Mouse (Mus musculus): ENCODE results near the gene Prss53. TPM values are rescaled to one million over a fixed set of nuclear protein-coding genes. Genes with fewer than 3 reads are reported as not detected.

Prss53 gene
- polyA plus RNA-seq, 2 experiments, result 0.05 to 0.38 TPM

GRCm38 (mm10) chr7:127922451-127923275 is 31.9 kb upstream of the Prss53 start:
- H3K36me3 ChIP-seq (replicated peaks; ENCODE audit: control insufficient read depth, insufficient read depth, low read depth), result no peaks in the 10 kb centered on the region; the same call in none of the 2 replicates
- peaks cover 0 to 7% of the 10 kb centered on the region in 2 experiments; a peak in 1 of 4 replicates for H3K4me1 ChIP-seq (replicated peaks; ENCODE audit: control insufficient read depth in 2 of 2, insufficient read depth in 2 of 2, low read length in 1 of 2)
- WGBS (ENCODE audit: insufficient replicate concordance), result 55% methylated on average over 6 of the region's 6 CpGs
- TF ChIP-seq EP300 (IDR thresholded peaks at IDR 0.05; ENCODE audit: low read depth) (no peak), CTCF (IDR thresholded peaks at IDR 0.05; ENCODE audit: low read depth) (no peak)
- H3K4me3 ChIP-seq (ENCODE audit: insufficient read depth in 1 of 2, low read depth in 2 of 2, low read length in 2 of 2), result no peak overlapping the region
- H3K9me3 ChIP-seq (ENCODE audit: control insufficient read depth, low read length), result no peaks in the 10 kb centered on the region
- H3K9ac ChIP-seq (replicated peaks), result no peak overlapping the region
- no peaks in the 10 kb centered on the region for H3K27me3 ChIP-seq (ENCODE audit: control insufficient read depth, insufficient read depth, low read length)
- DNase-seq (ENCODE audit: low read depth in 3 of 3, low spot score in 3 of 3), result no peak
- ATAC-seq (ENCODE audit: insufficient read depth), result no peak
- peak overlapping the region; percentile 12; the same call in 1 of the 2 replicates for H3K27ac ChIP-seq
- H3K4me2 ChIP-seq (ENCODE audit: low read depth), result no peak overlapping the region

GRCm38 (mm10) chr7:127921516-127921915 is 30.7 kb upstream of the Prss53 start:
- H3K27me3 ChIP-seq (ENCODE audit: control insufficient read depth, insufficient read depth, low read length), result no peaks in the 10 kb centered on the region
- no peak for DNase-seq (ENCODE audit: low read depth in 3 of 3, low spot score in 3 of 3)

GRCm38 (mm10) chr7:127919290-127919689 is 28.5 kb upstream of the Prss53 start:
- no peak overlapping the region for H3K9ac ChIP-seq (replicated peaks)
- no peaks in the 10 kb centered on the region; the same call in 1 of the 2 replicates for H3K36me3 ChIP-seq (replicated peaks; ENCODE audit: control insufficient read depth, insufficient read depth, low read depth)
- ATAC-seq (ENCODE audit: insufficient read depth), result 0 out of 2 replicates have a peak, but pooled peaks have one; percentile 14
- peaks cover 0 to 7% of the 10 kb centered on the region in 2 experiments; a peak in 1 of 4 replicates for H3K4me1 ChIP-seq (replicated peaks; ENCODE audit: control insufficient read depth in 2 of 2, insufficient read depth in 2 of 2, low read length in 1 of 2)
- no peak overlapping the region for H3K4me2 ChIP-seq (ENCODE audit: low read depth)
- H3K27ac ChIP-seq, result no peak overlapping the region
- H3K27me3 ChIP-seq (ENCODE audit: control insufficient read depth, insufficient read depth, low read length), result no peaks in the 10 kb centered on the region
- no peak for DNase-seq (ENCODE audit: low read depth in 3 of 3, low spot score in 3 of 3)
- 58% methylated on average over 7 of the region's 7 CpGs for WGBS (ENCODE audit: insufficient replicate concordance)
- no peak overlapping the region for H3K4me3 ChIP-seq (ENCODE audit: insufficient read depth in 1 of 2, low read depth in 2 of 2, low read length in 2 of 2)
- H3K9me3 ChIP-seq (ENCODE audit: control insufficient read depth, low read length), result no peaks in the 10 kb centered on the region
- TF ChIP-seq EP300 (IDR thresholded peaks at IDR 0.05; ENCODE audit: low read depth) (no peak), CTCF (IDR thresholded peaks at IDR 0.05; ENCODE audit: low read depth) (peak; percentile 47)

More at GRCm38 (mm10) chr7:127921516-127921915, 30.7 kb upstream of the Prss53 start:
- ATAC-seq (ENCODE audit: insufficient read depth), result no peak
- Histone ChIP-seq H3K9me3 (ENCODE audit: control insufficient read depth, low read length) (no peaks in the 10 kb centered on the region), H3K4me2 (ENCODE audit: low read depth) (no peak overlapping the region), H3K4me1 (replicated peaks; ENCODE audit: control insufficient read depth in 2 of 2, insufficient read depth in 2 of 2, low read length in 1 of 2) (peaks cover 0 to 7% of the 10 kb centered on the region in 2 experiments; a peak in 1 of 4 replicates), H3K9ac (replicated peaks) (no peak overlapping the region), H3K27ac (no peak overlapping the region), H3K36me3 (replicated peaks; ENCODE audit: control insufficient read depth, insufficient read depth, low read depth) (no peaks in the 10 kb centered on the region; the same call in none of the 2 replicates), H3K4me3 (ENCODE audit: insufficient read depth in 1 of 2, low read depth in 2 of 2, low read length in 2 of 2) (no peak overlapping the region)
- TF ChIP-seq EP300 (IDR thresholded peaks at IDR 0.05; ENCODE audit: low read depth), result no peak
- peak; percentile 65 for TF ChIP-seq CTCF (IDR thresholded peaks at IDR 0.05; ENCODE audit: low read depth)
- 46% methylated on average over 8 of the region's 8 CpGs for WGBS (ENCODE audit: insufficient replicate concordance)

DNA sequence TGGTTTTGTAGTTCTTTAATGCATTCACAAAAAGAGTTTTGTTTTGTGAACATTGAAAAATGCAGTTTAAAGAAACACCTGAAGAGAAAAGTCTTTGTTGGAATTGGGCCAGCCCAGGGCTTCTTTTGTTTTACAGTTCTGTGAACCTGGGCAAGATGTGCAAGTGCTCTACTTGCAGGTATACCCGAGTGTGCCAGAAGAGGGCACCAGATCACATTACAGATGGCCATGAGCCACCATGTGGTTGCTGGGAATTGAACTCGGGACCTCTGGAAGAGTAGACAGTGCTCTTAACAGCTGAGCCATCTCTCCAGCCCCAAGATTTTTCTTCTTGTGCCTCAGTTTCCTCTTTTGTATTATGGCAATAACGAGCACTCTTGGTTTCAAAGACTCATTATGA is 27.4 kb upstream of the Prss53 start:
- DNase-seq (ENCODE audit: low read depth in 3 of 3, low spot score in 3 of 3), result no peak
- Histone ChIP-seq H3K9ac (replicated peaks) (no peak overlapping the region), H3K4me1 (replicated peaks; ENCODE audit: control insufficient read depth in 2 of 2, insufficient read depth in 2 of 2, low read length in 1 of 2) (peaks cover 1 to 8% of the 10 kb centered on the region in 2 experiments; a peak in 3 of 4 replicates), H3K9me3 (ENCODE audit: control insufficient read depth, low read length) (no peaks in the 10 kb centered on the region), H3K4me3 (ENCODE audit: insufficient read depth in 1 of 2, low read depth in 2 of 2, low read length in 2 of 2) (no peak overlapping the region), H3K27me3 (ENCODE audit: control insufficient read depth, insufficient read depth, low read length) (no peaks in the 10 kb centered on the region), H3K4me2 (ENCODE audit: low read depth) (no peak overlapping the region), H3K27ac (no peak overlapping the region), H3K36me3 (replicated peaks; ENCODE audit: control insufficient read depth, insufficient read depth, low read depth) (no peaks in the 10 kb centered on the region; the same call in 1 of the 2 replicates)
- ATAC-seq (ENCODE audit: insufficient read depth), result no peak
- 46% methylated on average over 3 of the region's 3 CpGs for WGBS (ENCODE audit: insufficient replicate concordance)
- TF ChIP-seq CTCF (IDR thresholded peaks at IDR 0.05; ENCODE audit: low read depth) (peak; percentile 76), EP300 (IDR thresholded peaks at IDR 0.05; ENCODE audit: low read depth) (no peak)

DNA sequence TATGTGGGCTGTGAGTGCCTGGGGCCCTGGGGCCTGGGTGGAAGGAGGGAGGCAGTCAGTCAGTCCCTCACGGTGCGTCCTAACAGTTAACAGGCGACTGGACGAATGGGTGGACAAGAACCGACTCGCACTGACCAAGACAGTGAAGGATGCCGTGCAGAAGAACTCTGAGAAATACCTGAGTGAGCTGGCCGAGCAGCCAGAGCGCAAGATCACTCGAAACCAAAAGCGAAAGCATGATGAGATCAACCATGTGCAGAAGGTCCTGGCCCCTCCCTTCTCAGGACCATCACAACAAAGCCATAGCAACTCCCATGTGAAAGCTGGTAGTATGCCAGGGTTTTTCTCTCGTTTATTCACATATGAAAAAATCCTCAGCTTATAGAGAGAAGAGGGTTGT is 24.5 kb upstream of the Prss53 start:
- Histone ChIP-seq H3K4me2 (ENCODE audit: low read depth) (no peak overlapping the region), H3K9me3 (ENCODE audit: control insufficient read depth, low read length) (no peaks in the 10 kb centered on the region), H3K4me1 (replicated peaks; ENCODE audit: control insufficient read depth in 2 of 2, insufficient read depth in 2 of 2, low read length in 1 of 2) (peaks cover 10 to 11% of the 10 kb centered on the region in 2 experiments), H3K9ac (replicated peaks) (no peak overlapping the region), H3K27ac (no peak overlapping the region), H3K4me3 (ENCODE audit: insufficient read depth in 1 of 2, low read depth in 2 of 2, low read length in 2 of 2) (no peak overlapping the region), H3K36me3 (replicated peaks; ENCODE audit: control insufficient read depth, insufficient read depth, low read depth) (no peaks in the 10 kb centered on the region; the same call in 1 of the 2 replicates), H3K27me3 (ENCODE audit: control insufficient read depth, insufficient read depth, low read length) (no peaks in the 10 kb centered on the region)
- 83% methylated on average over 12 of the region's 12 CpGs for WGBS (ENCODE audit: insufficient replicate concordance)
- ATAC-seq (ENCODE audit: insufficient read depth), result no peak
- TF ChIP-seq CTCF (IDR thresholded peaks at IDR 0.05; ENCODE audit: low read depth) (no peak), EP300 (IDR thresholded peaks at IDR 0.05; ENCODE audit: low read depth) (no peak)
- DNase-seq (ENCODE audit: low read depth in 3 of 3, low spot score in 3 of 3), result no peak

All from liver, embryonic 14.5 days (tissue).